Mouse (Mus musculus): ENCODE data around the gene Fam76a.

DNA sequence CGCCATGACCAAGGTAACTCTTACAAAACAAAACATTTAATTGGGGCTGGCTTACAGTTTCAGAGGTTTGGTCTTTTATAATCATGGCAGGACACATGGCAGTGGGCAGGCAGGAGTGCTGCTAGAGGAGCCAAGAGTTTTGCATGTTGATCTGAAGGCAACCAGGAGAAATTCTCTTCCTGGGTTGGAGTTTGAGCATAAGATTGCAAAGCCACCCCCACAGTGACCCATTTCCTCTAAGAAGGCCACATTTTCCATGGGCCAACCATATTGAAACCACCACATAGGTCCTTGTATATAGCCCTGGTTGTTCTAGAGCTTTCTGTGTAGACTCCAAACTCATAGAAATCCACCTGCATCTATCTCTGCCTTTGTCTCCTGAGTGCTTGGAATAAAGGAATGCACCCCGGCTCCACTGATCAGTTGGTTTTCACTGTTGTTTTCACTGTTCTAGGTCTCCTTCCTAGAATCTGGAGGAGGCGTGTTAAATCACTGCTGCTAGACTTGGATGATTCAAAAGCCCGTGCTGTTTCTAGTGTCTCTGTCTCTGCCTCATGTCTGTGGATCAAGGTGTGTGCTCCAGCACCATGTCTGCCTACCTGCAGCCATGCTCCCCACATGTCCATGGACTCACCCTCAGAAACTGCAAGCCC lies 10.5 kb upstream of the Fam76a start:
- TF ChIP-seq POLR2A (IDR thresholded peaks at IDR 0.05; ENCODE audit: extremely low read depth, insufficient read depth, low read length) (no peak), CTCF (IDR thresholded peaks at IDR 0.05; ENCODE audit: extremely low read depth, insufficient read depth, low read length) (no peak)

Data from cortical plate, adult 2 months (tissue).